Mouse (Mus musculus) T-helper 2 cell (primary cell): ENCODE data around the gene Basp1.

Experiments
- in situ Hi-C: fragments of 300-600 bp; cut with MboI, MseI; formaldehyde crosslinking; loops from one replicate; pipeline ENCODE4 v1.15.1; 2025; ENCODE audit warnings: high pct_unique_total_duplicates

Basp1 gene

DNA sequence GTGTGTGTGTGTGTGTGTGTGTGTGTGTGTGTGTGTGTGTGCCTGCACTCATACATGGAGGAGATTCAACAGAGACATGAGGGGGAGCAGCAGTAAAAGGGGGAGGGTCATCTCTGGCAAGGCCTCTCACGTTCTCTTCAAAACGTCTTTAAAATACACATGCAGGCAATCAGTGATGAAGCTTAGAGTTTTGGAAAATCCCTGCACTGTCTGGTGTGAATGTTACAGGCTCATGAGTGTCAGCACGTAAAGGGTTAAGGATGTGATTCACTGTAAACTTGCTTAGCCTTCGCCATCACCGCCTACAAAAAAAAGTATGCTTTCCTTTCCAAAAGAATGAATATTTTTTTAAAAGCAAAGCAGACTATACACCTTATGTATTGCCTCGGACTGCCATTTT is 2.8 kb upstream of the Basp1 start:
- in situ Hi-C loops = loop anchor here (10.0 kb wide), 1 partner anchor 272 kb away; no protein-coding TSS in a partner anchor

DNA sequence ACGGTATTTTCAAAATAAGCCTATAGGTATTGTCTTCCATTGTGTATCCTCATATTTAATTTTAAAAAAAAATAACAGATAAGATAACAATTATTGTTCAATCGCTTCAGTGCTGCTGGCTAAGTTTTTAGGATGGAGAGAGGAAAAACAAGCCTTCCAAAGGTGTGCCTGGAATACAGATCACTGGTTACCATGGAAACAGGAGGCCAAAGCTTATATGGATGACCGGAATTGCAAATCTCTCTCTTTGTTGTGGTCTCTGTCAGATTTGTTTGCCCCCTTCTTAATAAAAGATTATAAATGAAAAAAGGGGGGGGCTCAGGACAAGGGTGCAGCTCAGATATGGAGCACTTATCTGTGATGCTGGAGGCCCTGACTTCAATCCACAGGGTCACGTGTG is 2.4 kb upstream of the Basp1 start:
- in situ Hi-C loops = loop anchor here (10.0 kb wide), 1 partner anchor 271 kb away; no protein-coding TSS in a partner anchor

DNA sequence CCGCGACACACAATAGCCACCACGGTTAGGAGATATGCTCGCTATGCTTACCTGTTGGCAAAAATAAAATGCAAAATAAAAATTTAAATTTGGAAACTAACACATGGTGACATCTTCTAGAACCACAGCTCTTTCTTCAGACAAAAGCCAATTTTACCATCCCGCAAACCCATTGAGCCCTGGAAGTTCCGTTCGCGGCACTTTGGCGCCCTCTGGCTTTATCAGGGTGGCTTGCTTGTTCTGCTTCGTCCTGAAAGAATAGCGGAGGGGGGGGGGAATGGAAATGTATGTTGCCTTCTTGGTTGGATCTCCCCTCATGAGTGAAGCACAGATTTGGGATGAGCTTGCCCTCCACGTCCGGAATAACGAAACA is 1.2 kb upstream of the Basp1 start:
- in situ Hi-C loops = loop anchor here (10.0 kb wide), 1 partner anchor 270 kb away; no protein-coding TSS in a partner anchor

DNA sequence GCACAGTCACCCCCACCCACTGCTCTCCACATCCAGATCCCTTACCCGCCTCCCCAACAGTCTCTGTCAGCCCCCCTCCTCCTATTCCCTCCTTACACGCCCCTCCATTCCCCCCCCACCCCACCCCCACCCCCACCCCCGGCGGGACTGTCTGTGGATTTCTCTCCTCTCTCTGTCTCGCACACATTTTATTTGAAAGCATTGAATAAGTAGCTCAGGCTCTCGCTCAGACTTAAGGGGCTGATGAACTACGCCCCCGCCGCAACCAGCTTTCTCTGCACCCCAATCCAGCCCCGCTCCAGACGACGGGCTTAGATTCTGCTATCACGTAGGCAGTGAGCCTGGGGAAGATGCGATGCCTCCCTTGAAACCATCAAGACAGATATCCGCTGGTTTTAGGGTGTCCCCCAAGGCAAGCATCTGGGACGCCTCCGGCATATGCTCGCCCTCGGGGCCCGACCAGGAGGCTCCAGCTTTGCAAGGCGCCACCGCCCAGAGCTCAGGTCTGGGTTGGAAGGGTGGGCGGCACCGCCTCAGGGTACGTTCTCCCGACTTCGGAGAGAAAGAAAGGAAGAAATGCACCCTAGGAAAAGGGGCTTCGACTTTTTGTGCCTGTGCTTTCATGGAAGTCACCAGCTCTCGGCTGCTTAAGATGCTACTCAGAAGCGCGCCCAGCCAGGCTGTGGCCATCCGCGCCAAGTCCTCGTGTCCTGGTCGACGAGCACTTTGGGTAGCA is 615 bp upstream of the Basp1 start:
- in situ Hi-C loops = loop anchor here (10.0 kb wide), 1 partner anchor 269 kb away; no protein-coding TSS in a partner anchor

DNA sequence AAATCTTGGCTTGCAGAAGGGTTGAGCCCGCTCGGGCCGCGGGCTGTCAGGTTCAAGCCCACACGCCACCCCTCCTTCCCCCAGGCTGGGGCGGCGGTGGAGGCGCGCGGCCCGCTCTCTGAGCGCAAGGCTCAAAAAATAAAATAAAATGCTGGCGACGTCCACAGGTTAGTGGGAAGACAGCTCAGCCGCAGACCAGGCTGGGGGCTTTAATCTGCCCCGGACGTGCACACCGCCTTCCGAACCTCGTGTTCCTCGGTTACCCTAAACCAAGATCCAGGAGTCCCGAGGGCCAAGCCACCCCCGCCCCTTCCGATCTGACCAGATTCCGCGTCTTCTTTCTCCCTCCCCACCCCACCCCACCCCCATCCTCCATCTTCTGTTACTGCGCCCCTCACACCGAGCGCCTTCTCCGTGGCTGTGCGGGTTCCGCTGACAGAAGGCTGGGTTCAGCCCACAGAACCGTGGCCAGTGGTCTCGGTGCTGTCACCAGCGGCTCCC is 753 bp downstream of the Basp1 start:
- in situ Hi-C loops = loop anchor here (10.0 kb wide), 1 partner anchor 268 kb away; no protein-coding TSS in a partner anchor

DNA sequence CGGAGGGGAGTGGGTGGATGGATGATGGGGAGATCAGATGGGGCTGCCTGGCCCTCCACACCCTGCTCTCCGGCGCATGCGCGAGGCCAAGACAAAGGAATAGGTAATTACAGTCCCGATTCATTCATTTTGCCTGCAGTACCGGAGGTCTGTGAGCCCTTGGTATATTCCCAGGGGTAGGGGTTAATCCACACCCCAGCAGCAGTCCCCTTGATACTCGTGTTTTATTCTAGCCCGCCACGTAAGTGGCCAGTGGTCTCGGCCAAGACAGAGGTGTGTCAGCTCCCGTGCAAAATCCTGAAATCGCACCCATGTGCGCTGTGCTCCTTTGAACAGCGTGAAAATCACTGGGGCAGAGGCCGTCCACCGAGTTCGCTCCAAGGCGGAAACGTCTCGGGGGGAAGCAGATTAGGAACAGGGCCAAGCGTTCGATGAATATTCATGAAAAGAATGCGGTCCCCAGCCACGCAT is 1.4 kb downstream of the Basp1 start:
- in situ Hi-C loops = loop anchor here (10.0 kb wide), 1 partner anchor 267 kb away; no protein-coding TSS in a partner anchor

DNA sequence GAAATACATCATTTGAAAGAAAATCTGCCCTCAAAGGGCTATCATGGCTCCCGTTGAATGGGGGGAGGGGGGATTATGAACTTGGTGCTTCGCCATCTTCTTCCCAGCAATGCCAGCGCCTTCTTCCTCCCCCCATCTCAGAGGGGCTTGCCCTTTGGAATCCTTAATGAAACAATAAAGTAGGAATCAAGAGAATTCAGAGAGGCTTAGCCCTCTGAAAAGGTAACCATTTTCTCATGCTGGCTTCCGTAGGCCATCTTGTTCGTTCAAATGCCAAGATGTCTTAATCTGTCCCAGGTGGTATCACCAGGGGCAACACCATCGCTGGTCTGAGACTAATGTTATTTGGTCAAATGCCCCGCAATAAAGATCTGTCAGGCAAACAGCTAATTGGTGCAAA is 2.1 kb downstream of the Basp1 start:
- in situ Hi-C loops = loop anchor here (10.0 kb wide), 1 partner anchor 267 kb away; no protein-coding TSS in a partner anchor

DNA sequence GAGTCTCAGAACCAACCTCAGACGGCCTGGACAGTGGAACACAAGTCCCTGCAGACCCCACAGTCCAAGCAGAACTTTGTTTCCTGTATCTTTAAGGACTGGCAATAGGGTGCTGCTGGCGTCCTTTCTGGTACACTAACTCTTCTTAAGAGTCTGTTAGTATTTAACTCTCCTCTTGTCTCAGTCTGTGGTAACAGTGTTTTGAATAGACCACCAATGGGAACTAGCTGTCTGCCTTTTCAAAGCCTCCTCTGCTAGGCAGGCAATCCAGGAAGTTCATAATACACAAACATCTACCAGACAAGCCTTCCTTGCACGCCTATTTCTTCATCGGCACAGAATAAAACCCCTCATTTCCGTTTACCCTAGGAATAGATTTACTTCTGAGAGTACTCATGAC is 7.6 kb downstream of the Basp1 start:
- in situ Hi-C loops = loop anchor here (5.0 kb wide), 1 partner anchor 99 kb away; no protein-coding TSS in a partner anchor

DNA sequence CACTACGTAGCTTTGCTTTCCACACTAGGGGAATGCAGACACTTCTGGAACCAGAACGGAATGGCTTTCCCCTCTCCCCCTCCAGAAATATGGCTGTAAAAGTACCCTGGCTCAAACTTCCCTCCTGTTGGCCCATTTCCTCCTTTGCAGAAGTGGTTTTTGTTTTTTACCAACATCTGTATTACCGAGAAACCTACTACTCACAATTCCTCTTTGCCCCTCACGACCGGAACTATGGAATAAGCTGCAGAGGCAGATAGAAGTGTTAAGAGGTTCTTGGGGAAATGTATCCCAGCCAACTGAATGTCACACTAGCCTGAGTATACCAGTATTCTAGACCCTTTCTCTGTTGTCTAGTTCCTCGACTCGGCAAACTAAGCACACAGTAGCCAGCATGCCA is 9.7 kb downstream of the Basp1 start:
- in situ Hi-C loops = no loop called here

DNA sequence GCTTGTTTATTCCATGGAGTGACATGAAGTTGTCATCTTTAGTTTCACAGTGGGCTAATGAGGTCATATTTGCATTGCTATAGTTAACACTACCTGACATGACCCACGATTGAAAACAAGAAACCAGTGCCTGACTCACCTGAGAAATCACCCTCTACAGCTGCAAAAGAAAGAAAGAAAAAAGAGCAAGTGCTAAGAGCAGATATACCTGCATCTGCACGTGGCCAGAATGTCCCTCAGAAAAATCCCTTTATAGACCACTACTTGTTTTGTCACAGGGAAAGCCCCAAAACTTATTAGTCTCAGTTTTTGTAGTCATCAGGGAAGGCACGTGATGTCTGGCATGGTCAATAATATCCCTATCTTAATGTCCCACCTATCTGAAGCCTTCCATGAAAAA is 11.6 kb downstream of the Basp1 start:
- in situ Hi-C loops = no loop called here

DNA sequence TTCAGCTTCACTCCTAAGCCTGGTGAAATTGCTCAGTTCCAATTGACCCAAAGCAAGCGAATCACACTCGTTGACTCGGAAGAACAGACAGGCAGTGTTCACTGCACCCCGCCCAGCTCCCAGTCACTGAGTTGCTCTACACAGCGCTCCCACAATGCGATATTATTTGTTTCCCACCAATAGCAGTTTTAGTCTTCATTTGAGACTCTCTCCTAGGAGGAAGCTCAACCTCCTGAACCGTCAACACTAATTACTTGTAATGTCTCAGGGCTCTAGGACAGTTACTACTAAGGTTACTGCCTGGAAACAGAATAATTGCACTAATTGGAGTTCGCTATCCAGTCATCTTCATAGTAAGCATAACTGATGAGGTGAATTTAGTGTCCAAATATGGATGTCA is 13.3 kb downstream of the Basp1 start:
- in situ Hi-C loops = no loop called here

DNA sequence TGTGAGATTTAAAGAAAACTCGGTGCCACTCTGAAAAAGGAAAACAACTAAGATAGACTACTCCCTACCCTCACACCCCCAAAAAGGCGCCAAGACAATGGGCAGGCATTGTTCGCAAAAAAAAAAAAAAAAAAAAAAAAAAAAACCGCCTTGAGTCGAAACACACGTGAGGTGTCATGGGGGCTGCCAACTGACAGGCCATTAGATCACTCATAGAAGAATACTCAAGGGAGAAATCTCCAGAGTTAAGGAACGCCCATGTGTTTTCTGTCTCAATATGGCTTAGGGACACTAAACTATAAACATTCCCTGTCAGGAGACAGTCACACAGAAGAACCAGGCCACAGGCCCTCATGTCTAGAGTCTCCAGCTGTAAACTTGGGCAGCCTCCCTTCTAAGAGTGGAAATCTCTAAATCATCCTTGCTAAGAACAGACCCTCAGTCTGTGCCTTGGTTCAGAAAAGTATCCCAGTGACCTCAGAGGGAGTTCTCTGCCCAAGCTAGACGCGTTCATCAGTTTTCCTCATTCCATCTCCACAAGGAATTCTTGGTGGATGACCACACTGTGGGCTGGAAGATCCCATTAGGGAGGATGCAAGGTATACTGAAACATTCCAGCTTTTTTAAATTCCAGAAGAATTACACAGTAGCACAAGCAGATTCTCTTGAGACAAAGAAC is 17.5 kb downstream of the Basp1 start:
- in situ Hi-C loops = no loop called here

DNA sequence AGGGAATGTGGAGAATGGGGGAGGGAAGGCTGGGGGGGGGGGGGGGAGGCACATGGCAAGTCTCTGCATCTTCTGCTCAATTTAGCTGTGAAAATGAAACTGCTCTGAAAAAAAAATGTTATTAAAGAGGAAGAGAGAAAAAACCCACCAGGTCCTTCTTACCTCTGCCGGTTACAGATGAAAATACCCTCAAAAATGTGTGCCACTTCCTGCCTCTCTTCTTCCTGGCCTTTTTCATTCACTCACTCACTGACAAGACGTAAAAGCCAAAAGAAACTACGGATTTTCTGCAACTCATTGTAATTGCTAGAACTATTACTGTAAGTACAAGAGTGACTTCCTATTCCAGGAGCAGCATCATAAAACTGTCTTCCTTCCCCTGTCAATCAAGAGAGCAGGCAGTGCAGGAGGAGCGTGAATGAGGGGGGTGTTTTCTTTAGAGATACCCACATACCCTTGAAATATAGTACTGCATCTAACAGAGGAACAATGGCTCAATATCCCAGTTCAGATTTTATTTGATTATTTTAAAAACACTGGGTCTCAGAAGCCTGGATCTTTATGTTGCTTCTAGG is 21.0 kb downstream of the Basp1 start:
- in situ Hi-C loops = no loop called here

DNA sequence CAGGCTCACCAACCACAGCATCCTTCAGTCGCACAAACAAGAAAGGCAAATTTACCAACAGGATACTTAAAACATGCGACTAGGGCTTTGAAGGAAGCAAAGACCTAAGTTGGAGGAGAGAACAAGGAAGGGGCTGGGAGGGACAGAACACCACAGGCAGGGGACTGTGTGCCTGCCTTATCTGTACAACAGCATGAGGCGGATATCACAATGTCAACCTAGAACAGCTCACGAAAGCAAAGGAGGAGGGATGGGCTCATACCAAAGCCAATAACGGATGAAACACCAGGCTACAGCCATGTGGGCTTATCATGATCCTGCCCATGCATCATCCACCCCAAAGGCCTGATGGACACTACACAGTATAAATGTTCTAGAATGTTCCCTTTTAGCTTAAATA is 22.4 kb downstream of the Basp1 start:
- in situ Hi-C loops = no loop called here

DNA sequence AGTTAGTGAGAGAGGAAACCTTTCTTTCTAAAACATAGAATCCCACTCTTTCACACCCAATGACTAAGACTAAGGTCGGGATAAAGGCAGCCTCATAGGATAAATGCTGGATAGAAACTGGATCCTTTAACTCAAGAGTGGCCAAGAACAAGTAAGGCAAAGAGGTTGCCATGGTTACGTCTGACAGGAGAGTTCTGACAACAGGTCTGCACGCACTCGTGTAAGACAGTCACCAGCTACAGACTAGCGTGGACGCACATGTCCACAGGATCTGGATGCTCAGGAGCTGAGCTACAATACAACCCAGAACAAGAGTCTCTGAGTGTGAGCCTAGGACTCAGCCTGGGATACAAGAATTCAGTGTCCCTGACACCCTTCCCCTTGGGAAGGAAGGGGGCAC is 26.0 kb downstream of the Basp1 start:
- in situ Hi-C loops = no loop called here

DNA sequence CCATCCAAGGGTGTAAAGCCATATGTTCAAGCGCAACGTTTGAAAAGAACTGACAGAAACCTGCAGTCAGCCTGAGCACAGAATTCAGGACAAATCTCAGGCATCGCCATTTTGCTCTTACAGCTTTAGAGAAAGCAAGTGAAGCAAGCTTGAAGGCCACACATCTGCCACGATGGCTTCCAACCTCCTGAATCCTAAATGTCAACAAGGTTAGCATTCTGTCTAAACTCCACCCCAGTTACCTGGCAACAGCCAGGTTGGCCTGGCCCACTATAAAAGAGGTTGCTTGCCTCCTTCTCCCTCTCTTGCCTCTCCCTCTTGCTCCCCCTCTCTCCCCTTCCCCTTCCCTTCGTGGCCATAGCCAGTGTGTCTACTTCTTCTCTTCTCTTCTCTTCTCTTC is 33.5 kb downstream of the Basp1 start:
- in situ Hi-C loops = no loop called here

DNA sequence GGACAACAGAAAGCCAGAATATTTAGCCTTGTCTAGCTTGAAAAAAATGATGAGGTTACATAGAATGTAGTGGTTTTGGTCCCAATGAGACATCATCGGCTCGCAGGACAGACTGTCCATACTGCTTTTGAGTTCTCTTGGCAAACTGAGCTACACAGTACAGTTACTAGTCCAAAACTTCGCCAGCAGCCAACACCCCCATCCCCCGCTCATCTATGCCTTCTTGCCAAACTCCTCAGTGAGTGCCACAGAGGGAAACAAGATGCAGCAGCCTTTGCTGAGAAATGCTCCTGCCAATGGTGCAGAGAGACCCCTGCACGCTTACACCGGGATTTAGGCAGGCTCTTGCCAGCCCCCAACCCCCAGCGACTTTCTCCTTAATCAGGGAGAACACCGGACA is 34.9 kb downstream of the Basp1 start:
- in situ Hi-C loops = no loop called here

DNA sequence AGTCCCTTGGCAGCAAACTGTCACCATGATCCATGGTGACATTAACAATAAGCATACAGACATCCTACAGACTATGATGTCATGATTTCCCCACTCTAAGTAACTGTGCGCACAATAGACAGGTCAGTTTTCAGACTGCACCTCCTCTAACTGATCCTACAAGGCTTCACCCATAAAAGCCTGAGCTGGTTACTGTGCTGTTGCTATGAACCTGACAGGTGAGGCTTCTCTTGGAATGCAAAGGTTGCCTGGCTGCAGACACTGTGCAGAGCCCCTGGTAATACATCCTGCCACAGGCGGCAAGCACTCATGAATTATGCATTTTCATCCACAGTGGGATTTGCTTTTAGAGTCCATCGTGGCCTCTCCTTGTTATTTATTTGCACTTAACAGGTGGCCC is 36.6 kb downstream of the Basp1 start:
- in situ Hi-C loops = no loop called here

DNA sequence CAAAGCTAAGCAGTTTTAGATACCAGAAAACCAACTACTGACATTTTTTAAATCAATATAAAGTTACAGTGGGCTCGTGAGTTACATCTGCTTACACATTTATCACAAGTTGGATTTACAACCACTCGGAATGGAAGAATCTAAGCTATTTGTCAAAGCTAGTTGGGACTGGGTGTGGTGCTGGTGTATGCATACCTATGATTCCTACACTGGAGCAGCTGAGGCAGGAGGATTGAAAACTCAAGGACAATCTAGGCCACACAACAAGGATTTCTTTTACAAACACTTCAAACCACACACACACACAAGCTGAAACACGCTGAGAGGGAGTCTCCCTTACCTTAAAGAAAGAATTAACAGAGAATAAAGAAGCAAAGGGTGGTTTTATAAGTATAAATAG is 40.1 kb downstream of the Basp1 start:
- in situ Hi-C loops = loop anchor here (25.0 kb wide), 1 partner anchor 336 kb away; no protein-coding TSS in a partner anchor

DNA sequence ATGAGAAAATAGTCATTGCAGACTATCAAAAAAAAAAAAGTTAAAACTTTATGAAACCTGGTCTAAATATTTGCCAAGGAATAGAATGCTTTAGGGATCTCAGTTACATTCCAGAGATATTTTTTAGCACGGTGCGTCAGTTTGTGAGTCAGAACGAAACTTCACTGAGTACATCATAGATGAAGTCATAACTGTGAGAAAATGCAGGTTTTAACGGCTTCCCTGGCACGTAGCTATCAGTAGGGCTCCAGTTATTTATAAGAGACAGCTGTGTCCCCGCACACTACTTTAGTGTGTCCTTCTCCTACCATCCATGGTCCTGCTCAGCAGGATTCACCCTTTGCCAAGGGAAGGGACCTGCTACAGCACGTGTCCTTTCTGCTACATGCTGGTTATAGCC is 44.0 kb downstream of the Basp1 start:
- in situ Hi-C loops = loop anchor here (25.0 kb wide), 1 partner anchor 332 kb away; no protein-coding TSS in a partner anchor

DNA sequence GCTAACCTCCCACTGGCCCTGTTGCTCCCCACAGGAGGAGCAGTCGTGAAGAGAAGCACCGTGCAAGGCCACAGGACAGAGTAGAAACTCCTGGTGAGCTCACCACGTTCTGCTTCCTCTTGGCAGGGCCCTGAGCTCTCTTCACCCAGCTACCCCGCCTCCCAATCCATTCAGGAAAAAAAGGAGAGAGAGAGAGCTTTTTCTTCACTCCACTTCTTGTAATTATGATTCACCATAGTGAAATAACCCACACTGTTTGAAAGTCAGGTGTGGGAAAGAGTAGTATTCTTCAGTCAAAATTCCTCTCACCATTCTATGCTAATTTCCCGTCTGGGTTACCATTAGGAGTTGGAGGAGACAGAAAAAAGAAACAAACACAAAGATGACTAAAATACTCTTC is 48.1 kb downstream of the Basp1 start:
- in situ Hi-C loops = loop anchor here (25.0 kb wide), 1 partner anchor 328 kb away; no protein-coding TSS in a partner anchor
